ENCODE assay signal across 14 mouse cellular contexts in the genomic region with DNA sequence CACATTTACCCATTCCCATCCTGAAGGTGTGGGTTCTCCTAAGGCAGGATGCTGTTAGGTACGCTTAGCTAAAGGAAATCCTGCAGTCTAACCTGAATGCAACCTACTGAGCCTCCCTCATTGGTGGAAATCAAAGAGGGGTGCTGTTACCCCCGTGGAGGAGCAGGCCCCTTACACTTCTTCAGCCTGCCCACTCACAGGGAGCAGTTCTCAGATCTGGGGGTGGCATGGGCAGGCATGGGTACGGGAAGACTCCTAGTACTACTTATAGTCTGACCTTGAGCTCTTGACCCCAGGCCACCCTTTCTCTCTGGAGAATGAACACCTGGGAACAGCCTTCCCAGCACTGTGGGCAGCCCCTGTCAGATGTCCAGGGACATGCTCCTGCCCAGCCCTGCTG.
"Had no signal": no experiment of that assay in that cellular context is flagged by ENCODE, and none has a peak within 500 bp of the region (broad histone marks: within the 10 kb centered on the region; RNA-seq: fewer than 3 reads in every experiment).

No protein-coding gene starts in this region.

- H3K36me3 ChIP-seq: lung, embryonic 15.5 days; neural tube, embryonic 12.5 days; stomach, embryonic 15.5 days had no signal

- H3K9ac ChIP-seq: liver, postnatal 0 days; lung, embryonic 15.5 days; stomach, embryonic 15.5 days had no signal

- ATAC-seq: liver, postnatal 0 days; lung, postnatal 0 days had no signal

- H3K4me3 ChIP-seq: lung, embryonic 15.5 days; megakaryocyte, embryonic 14.5 days; stomach, embryonic 15.5 days had no signal

- H3K9me3 ChIP-seq: lung, embryonic 15.5 days; megakaryocyte, embryonic 14.5 days; neural tube, embryonic 12.5 days; stomach, embryonic 15.5 days had no signal

- H3K27ac ChIP-seq: lung, embryonic 15.5 days; macrophage; neural tube, embryonic 12.5 days; stomach, embryonic 15.5 days; stomach, postnatal 0 days had no signal

- DNase-seq: liver, postnatal 0 days; lung, adult 2 months; lung, postnatal 14 days; lung, postnatal 36 days; midbrain, embryonic 14.5 days; right cerebral cortex, postnatal 14 days; thymus, postnatal 25 days had no signal
